Comparison of ENCODE assay signal across 9 mouse cellular contexts in the genomic region with DNA sequence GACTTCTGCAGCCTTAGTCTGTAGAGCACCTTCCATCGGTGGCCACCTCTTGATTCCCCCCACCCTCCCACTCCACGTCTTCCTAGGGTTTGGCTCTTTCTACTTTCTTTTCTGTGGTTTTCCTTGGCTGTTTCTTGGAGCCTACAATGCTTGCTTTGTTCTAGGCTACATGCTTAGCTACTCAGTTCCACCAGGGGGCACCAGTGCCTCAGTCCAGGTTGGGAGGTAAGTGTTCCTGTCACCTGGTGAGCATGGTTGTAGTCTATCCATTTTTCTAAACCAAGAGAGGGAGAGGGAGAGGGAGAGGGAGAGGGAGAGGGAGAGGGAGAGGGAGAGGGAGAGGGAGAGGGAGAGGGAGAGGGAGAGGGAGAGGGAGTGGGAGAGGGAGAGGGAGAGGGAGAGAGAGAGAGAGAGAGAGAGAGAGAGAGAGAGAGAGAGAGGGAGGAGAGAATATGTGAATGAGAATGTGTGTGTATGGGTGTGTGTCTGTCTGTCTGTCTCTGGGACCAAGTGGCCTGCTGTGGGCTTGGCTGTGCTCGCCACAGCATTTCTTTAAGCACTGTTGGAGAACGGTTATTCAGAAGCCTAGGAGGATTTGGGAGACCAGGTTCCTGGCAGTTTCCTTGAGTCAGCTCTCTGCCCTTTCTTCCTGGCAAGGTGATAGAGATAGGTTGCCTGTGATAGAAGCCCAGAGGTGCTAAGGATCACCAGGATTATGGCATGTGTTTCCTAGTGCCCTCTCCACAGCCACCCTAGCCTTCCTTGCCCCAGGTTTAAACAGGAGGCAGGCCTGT. TPM values are rescaled to one million over a fixed set of nuclear protein-coding genes. Genes with fewer than 3 reads are reported as not detected.
DNase-seq lines count a peak whose midpoint lies in the region; ATAC-seq lines count a peak whose summit lies in the region.
"Had no signal": no experiment of that assay in that cellular context is flagged by ENCODE, and none has a peak within 500 bp of the region (broad histone marks: within the 10 kb centered on the region; RNA-seq: fewer than 3 reads in every experiment).

No protein-coding gene starts in this region.

- DNase-seq in WW6 (ENCODE audit: low read depth, low spot score): peak; percentile 36
- DNase-seq in embryo, embryonic 10 days (ENCODE audit: low spot score): peak; percentile 89
- peak; percentile 73 for DNase-seq in layer of hippocampus, adult 11-12 months (ENCODE audit: low spot score)
- DNase-seq in right cerebral cortex, adult 2 months (ENCODE audit: low spot score in 2 of 2): peak; percentile 82 to 91
- DNase-seq in urinary bladder, postnatal 36 days (ENCODE audit: low spot score in 2 of 2): peak; percentile 52 to 67

- WGBS in lung, embryonic 16.5 days: 33% methylated on average over 4 of the region's 4 CpGs

- peaks cover 8% of the 10 kb centered on the region; the same call in 1 of the 2 replicates for H3K4me1 ChIP-seq in lung, embryonic 16.5 days (replicated peaks; ENCODE audit: control insufficient read depth, insufficient read depth, low read length)

- no peak overlapping the region for H3K4me3 ChIP-seq in lung, embryonic 16.5 days (ENCODE audit: low read length)

- H3K9ac ChIP-seq in lung, embryonic 16.5 days (ENCODE audit: low read length): no peak overlapping the region

- H3K27me3 ChIP-seq in lung, embryonic 16.5 days (ENCODE audit: control insufficient read depth, insufficient read depth, low read depth, low read length): no peaks in the 10 kb centered on the region

- peak; percentile 70 for ATAC-seq in CD4-positive, CD25-positive, alpha-beta regulatory T cell, adult 4 months
- ATAC-seq in granulocyte monocyte progenitor cell, adult 5-6 weeks (replicated peaks; ENCODE audit: poor library complexity, severe bottlenecking): 0 out of 2 replicates have a peak, but pooled peaks have one; percentile 40
- ATAC-seq in lung, embryonic 16.5 days (ENCODE audit: low read depth): peak; percentile 69; the same call in 1 of the 2 replicates

- no peaks in the 10 kb centered on the region for H3K9me3 ChIP-seq in lung, embryonic 16.5 days (ENCODE audit: control insufficient read depth, low read length)

- no peak overlapping the region for H3K27ac ChIP-seq in lung, embryonic 16.5 days (ENCODE audit: low read length)

- H3K4me2 ChIP-seq in lung, embryonic 16.5 days (ENCODE audit: low read depth, low read length): no peak overlapping the region

- H3K36me3 ChIP-seq in lung, embryonic 16.5 days (ENCODE audit: control insufficient read depth, insufficient read depth, low read length): peaks cover 26% of the 10 kb centered on the region

RNA-seq across cellular contexts. Expression of a gene that starts 23.9 kb away (rescaled TPM):
- 100 to 1,000 TPM; 449 to 646 TPM for polyA plus RNA-seq in CD4-positive, CD25-positive, alpha-beta regulatory T cell, adult 4 months (2017; shearing (Covaris generic))
- total RNA-seq in granulocyte monocyte progenitor cell, adult 5-6 weeks (2014; fragmentation: Nextera tagmentation): not detected in 2 replicates
- total RNA-seq in granulocyte monocyte progenitor cell, adult 5-6 weeks (2017): not detected in 2 replicates
- 0.87 and 1.1 TPM in 2 replicates for polyA plus RNA-seq in lung, embryonic 16.5 days (2015; fragmentation: Nextera tagmentation; extraction: Ambion mirVana)

RNA-seq across cellular contexts. Expression of a gene that starts 26.3 kb away (rescaled TPM):
- 10 to 100 TPM; 14.5 to 15.7 TPM for polyA plus RNA-seq in CD4-positive, CD25-positive, alpha-beta regulatory T cell, adult 4 months (2017; shearing (Covaris generic))
- total RNA-seq in granulocyte monocyte progenitor cell, adult 5-6 weeks (2014; fragmentation: Nextera tagmentation): 21.1 and 23.8 TPM in 2 replicates
- total RNA-seq in granulocyte monocyte progenitor cell, adult 5-6 weeks (2017): 15.3 and 20.0 TPM in 2 replicates
- 29.9 and 36.2 TPM in 2 replicates for polyA plus RNA-seq in lung, embryonic 16.5 days (2015; fragmentation: Nextera tagmentation; extraction: Ambion mirVana)

RNA-seq across cellular contexts. Expression of a gene that starts 37.0 kb away (rescaled TPM):
- polyA plus RNA-seq in CD4-positive, CD25-positive, alpha-beta regulatory T cell, adult 4 months (2017; shearing (Covaris generic)): not detected
- total RNA-seq in granulocyte monocyte progenitor cell, adult 5-6 weeks (2014; fragmentation: Nextera tagmentation): not detected in 2 replicates
- total RNA-seq in granulocyte monocyte progenitor cell, adult 5-6 weeks (2017): not detected in 2 replicates
- not detected in 2 replicates for polyA plus RNA-seq in lung, embryonic 16.5 days (2015; fragmentation: Nextera tagmentation; extraction: Ambion mirVana)
- total RNA-seq: hematopoietic stem cell, adult 5-6 weeks had no signal

Comparison
In these comparisons a context has a peak if more than half of its experiments do, and no peak if none do; other contexts are left out.
1. DNase-seq: peak in every context shown above with its lines; median percentile 89 in embryo, embryonic 10 days; 86 in right cerebral cortex, adult 2 months; 73 in layer of hippocampus, adult 11-12 months; 60 in urinary bladder, postnatal 36 days; 36 in WW6.
2. RNA of a gene that starts 23.9 kb away (polyA plus RNA-seq): 449 to 646 TPM in CD4-positive, CD25-positive, alpha-beta regulatory T cell, adult 4 months; 0.87 to 1.1 TPM in lung, embryonic 16.5 days; every median in the first group is over 100 times any median in the second.
3. Peak in every context shown above with its lines, with median percentiles within 50 percentile points of each other: ATAC-seq.